Mouse (Mus musculus) heart, postnatal 25 days (tissue): ENCODE measurements at regions not wholly inside any gene's neighbourhood (a gene's known extent, or its start where the extent isn't known, plus 50 kb on each side); places are given as distances from the start of the nearest gene placed in this dataset.

Experiments used
- DNase-seq: peaks from one replicate; pipeline ENCODE4 v3.0.0; 2022; ENCODE audit warnings: low spot score
- intact Hi-C: fragments of 180-260 bp; cut with DNase I; formaldehyde crosslinking; loops from one replicate; pipeline ENCODE4 v1.15.1; 2025

- intact Hi-C loops = no loop called here
- no peak for DNase-seq
Observed at GRCm38 (mm10) chr9:23061179-23061929, 161.5 kb upstream of the Bmper start.

GRCm38 (mm10) chr9:23062057-23062655 lies 160.7 kb upstream of the Bmper start:
- no peak for DNase-seq
- intact Hi-C loops = no loop called here

GRCm38 (mm10) chr9:23062656-23063444 lies 160.0 kb upstream of the Bmper start:
- intact Hi-C loops = no loop called here
- DNase-seq = no peak

- intact Hi-C loops = no loop called here
Observed at GRCm38 (mm10) chr9:23064001-23064400, 158.9 kb upstream of the Bmper start.

GRCm38 (mm10) chr9:23064811-23065210 lies 158.1 kb upstream of the Bmper start:
- intact Hi-C loops = no loop called here
- DNase-seq = no peak

More at GRCm38 (mm10) chr9:23064001-23064400, 158.9 kb upstream of the Bmper start:
- no peak for DNase-seq

GRCm38 (mm10) chr9:23068101-23068791 lies 154.6 kb upstream of the Bmper start:
- DNase-seq = no peak
- intact Hi-C loops = no loop called here

GRCm38 (mm10) chr9:23069161-23069560 lies 153.7 kb upstream of the Bmper start:
- intact Hi-C loops = no loop called here
- no peak for DNase-seq

- intact Hi-C loops = no loop called here
- DNase-seq = peak; percentile 50
Observed at GRCm38 (mm10) chr9:23071006-23071405, 151.9 kb upstream of the Bmper start.

- DNase-seq = no peak
- intact Hi-C loops = no loop called here
Observed at GRCm38 (mm10) chr9:23072741-23073140, 150.1 kb upstream of the Bmper start.

GRCm38 (mm10) chr9:23083562-23083961 lies 139.3 kb upstream of the Bmper start:
- peak; percentile 56 for DNase-seq
- intact Hi-C loops = loop anchor here (5.0 kb wide), 1 partner anchor 129 kb away; no protein-coding TSS in a partner anchor

- DNase-seq = no peak
- intact Hi-C loops = no loop called here
Observed at GRCm38 (mm10) chr9:23089339-23089738, 133.5 kb upstream of the Bmper start.

GRCm38 (mm10) chr9:23097134-23097789 lies 125.6 kb upstream of the Bmper start:
- DNase-seq = no peak
- intact Hi-C loops = no loop called here

GRCm38 (mm10) chr9:23101584-23101983 lies 121.3 kb upstream of the Bmper start:
- intact Hi-C loops = no loop called here
- DNase-seq = no peak

- DNase-seq = no peak
- intact Hi-C loops = no loop called here
Observed at GRCm38 (mm10) chr9:23101990-23102796, 120.7 kb upstream of the Bmper start.

GRCm38 (mm10) chr9:23111500-23111899 lies 111.4 kb upstream of the Bmper start:
- no peak for DNase-seq
- intact Hi-C loops = no loop called here

GRCm38 (mm10) chr9:23115026-23115425 lies 107.8 kb upstream of the Bmper start:
- intact Hi-C loops = no loop called here
- DNase-seq = no peak

GRCm38 (mm10) chr9:23115540-23115939 lies 107.3 kb upstream of the Bmper start:
- intact Hi-C loops = no loop called here
- DNase-seq = no peak

GRCm38 (mm10) chr9:23116311-23116710 lies 106.6 kb upstream of the Bmper start:
- intact Hi-C loops = no loop called here
- no peak for DNase-seq

- intact Hi-C loops = no loop called here
Observed at GRCm38 (mm10) chr9:23119811-23120210, 103.1 kb upstream of the Bmper start.

More at GRCm38 (mm10) chr9:23119811-23120210, 103.1 kb upstream of the Bmper start:
- no peak for DNase-seq
